Mouse (Mus musculus) frontal cortex, adult (tissue): ENCODE data around the gene Timm10.
A peak's percentile ranks its signal among the peaks of the same experiment; 100 is the strongest.

Source experiments
- ATAC-seq: cut with Nextera tagmentation; 2 replicates; pipeline ENCODE4 v1.9.2; 2017; ENCODE audit warnings: mild to moderate bottlenecking, moderate library complexity, mixed read lengths; ENCODE audit not compliant: low TSS enrichment

Gene Timm10

GRCm38 (mm10) chr2:84859991-84860780 is 33.4 kb downstream of the Timm10 start:
- ATAC-seq, result no peak

- ATAC-seq, result no peak
These were observed 34.6 kb downstream of the Timm10 start for GRCm38 (mm10) chr2:84861430-84861829.

- ATAC-seq, result no peak
These were observed 35.4 kb downstream of the Timm10 start for GRCm38 (mm10) chr2:84862231-84862630.

- ATAC-seq, result peak; percentile 11; the same call in 1 of the 2 replicates
These were observed 39.1 kb downstream of the Timm10 start for GRCm38 (mm10) chr2:84865616-84866571.

- ATAC-seq, result peak; percentile 41
These were observed 41.7 kb downstream of the Timm10 start for GRCm38 (mm10) chr2:84868521-84868943.

GRCm38 (mm10) chr2:84868977-84869376 is 42.2 kb downstream of the Timm10 start:
- ATAC-seq, result peak; percentile 29

GRCm38 (mm10) chr2:84870623-84871160 is 43.9 kb downstream of the Timm10 start:
- no peak for ATAC-seq

- ATAC-seq, result no peak
These were observed 45.4 kb downstream of the Timm10 start for GRCm38 (mm10) chr2:84872105-84872716.

GRCm38 (mm10) chr2:84875842-84876241 is 49.0 kb downstream of the Timm10 start:
- no peak for ATAC-seq
